Mouse (Mus musculus) olfactory bulb, adult 2 months (tissue): Measurements from ENCODE around the gene Gm4756.

Experiments
- CTCF ChIP-seq: fragments of 200-500 bp; IDR thresholded peaks from 2 replicates; pipeline ENCODE4 v1.5.1; 2012; ENCODE audit warnings: low read depth, mild to moderate bottlenecking, low read length, moderate library complexity; ENCODE audit not compliant: insufficient read depth
- POLR2A ChIP-seq: fragments of 200-500 bp; IDR thresholded peaks from 2 replicates; pipeline ENCODE4 v1.6.1; 2012; ENCODE audit warnings: mild to moderate bottlenecking, low read depth, low read length, moderate library complexity; ENCODE audit not compliant: insufficient read depth

- TF ChIP-seq CTCF (no peak), POLR2A (no peak)
These were observed 5.2 kb upstream of the Gm4756 start for GRCm38 (mm10) chr12:72654698-72655097.
